Comparison of ENCODE assay signal across 8 mouse cellular contexts in the genomic region with DNA sequence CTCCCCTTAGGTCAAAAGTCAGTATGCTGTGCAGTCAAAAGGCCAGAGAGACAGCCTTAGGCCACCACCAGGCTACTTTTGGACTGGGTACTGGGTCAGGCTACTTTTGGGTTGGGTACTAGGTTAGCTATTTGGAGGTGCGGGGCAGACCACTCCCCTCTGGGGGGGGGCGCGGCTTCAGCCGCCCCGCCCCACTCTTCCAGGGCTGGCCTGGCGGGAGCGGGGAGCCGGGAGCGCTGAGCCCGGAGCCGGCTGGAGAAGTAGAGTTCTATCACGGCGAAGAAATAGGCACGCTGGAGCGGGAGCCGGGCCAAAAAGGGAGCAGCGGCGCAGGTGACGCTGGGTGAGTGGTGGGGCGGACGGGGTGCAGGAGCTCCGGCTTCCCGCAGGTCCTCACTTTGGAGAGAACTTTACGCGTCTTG. TPM values are rescaled to one million over a fixed set of nuclear protein-coding genes. Genes with fewer than 3 reads are reported as not detected.
DNase-seq lines count a peak whose midpoint lies in the region; ATAC-seq and TF ChIP-seq lines count a peak whose summit lies in the region.

No protein-coding gene starts in this region.

- TF ChIP-seq EP300 in liver, embryonic 14.5 days (IDR thresholded peaks at IDR 0.05; ENCODE audit: low read depth) = no peak

- H3K4me2 ChIP-seq in liver, embryonic 14.5 days (ENCODE audit: low read depth) = peak overlapping the region; percentile 90
- H3K4me2 ChIP-seq in neural tube, embryonic 12.5 days (replicated peaks) = peak overlapping the region; percentile 85

- WGBS in liver, embryonic 14.5 days (ENCODE audit: insufficient replicate concordance) = under 1% methylated on average over 25 of the region's 25 CpGs
- under 1% methylated on average over 25 of the region's 25 CpGs for WGBS in neural tube, embryonic 12.5 days

- peaks cover 2% of the 10 kb centered on the region; the same call in 1 of the 2 replicates for H3K27me3 ChIP-seq in liver, embryonic 14.5 days (ENCODE audit: control insufficient read depth, insufficient read depth, low read length)
- H3K27me3 ChIP-seq in neural tube, embryonic 12.5 days (replicated peaks) = no peaks in the 10 kb centered on the region

- no peaks in the 10 kb centered on the region for H3K9me3 ChIP-seq in liver, embryonic 14.5 days (ENCODE audit: control insufficient read depth, low read length)
- no peaks in the 10 kb centered on the region for H3K9me3 ChIP-seq in neural tube, embryonic 12.5 days

- no peak overlapping the region for H3K27ac ChIP-seq in liver, embryonic 14.5 days
- H3K27ac ChIP-seq in neural tube, embryonic 12.5 days = 0 out of 2 replicates have a peak overlapping the region, but pooled peaks have one; percentile 5

- no peak for TF ChIP-seq CTCF in liver, embryonic 14.5 days (IDR thresholded peaks at IDR 0.05; ENCODE audit: low read depth)

- ATAC-seq in cerebellum, adult (ENCODE audit: insufficient number of reproducible peaks, low FRiP score, low TSS enrichment) = no peak
- peak; percentile 43; the same call in 1 of the 2 replicates for ATAC-seq in liver, embryonic 14.5 days (ENCODE audit: insufficient read depth)
- ATAC-seq in neural tube, embryonic 12.5 days (ENCODE audit: low FRiP score, low read depth) = no peak

- peak overlapping the region; percentile 58 for H3K9ac ChIP-seq in liver, embryonic 14.5 days (replicated peaks)
- H3K9ac ChIP-seq in neural tube, embryonic 12.5 days = peak overlapping the region; percentile 86

- peaks cover 3 to 20% of the 10 kb centered on the region in 2 experiments; a peak in 3 of 4 replicates for H3K4me1 ChIP-seq in liver, embryonic 14.5 days (replicated peaks; ENCODE audit: control insufficient read depth in 2 of 2, insufficient read depth in 2 of 2, low read length in 1 of 2)
- peaks cover 61% of the 10 kb centered on the region for H3K4me1 ChIP-seq in neural tube, embryonic 12.5 days

- H3K4me3 ChIP-seq in liver, embryonic 14.5 days (ENCODE audit: insufficient read depth in 1 of 2, low read depth in 2 of 2, low read length in 2 of 2) = peak overlapping the region; percentile 63 to 73
- peak overlapping the region; percentile 69 for H3K4me3 ChIP-seq in neural tube, embryonic 12.5 days

- H3K36me3 ChIP-seq in liver, embryonic 14.5 days (replicated peaks; ENCODE audit: control insufficient read depth, insufficient read depth, low read depth) = peaks cover 2% of the 10 kb centered on the region
- peaks cover 23% of the 10 kb centered on the region for H3K36me3 ChIP-seq in neural tube, embryonic 12.5 days

- DNase-seq in cerebellum, adult 11 months = peak; percentile 68
- DNase-seq in cerebellum, adult 9-11 months = peak; percentile 84
- DNase-seq in gastrocnemius, postnatal 10 days = peak; percentile 76
- DNase-seq in induced T-regulatory cell, adult 2 months (ENCODE audit: low read depth) = peak; percentile 57
- no peak for DNase-seq in liver, embryonic 14.5 days (ENCODE audit: low read depth in 3 of 3, low spot score in 3 of 3)
- no peak for DNase-seq in layer of hippocampus, postnatal 25 days (ENCODE audit: extremely low spot score in 1 of 2, low spot score in 1 of 2)

RNA-seq across cellular contexts. Expression of gene Lzts2, which starts 0.8 kb away (rescaled TPM):
- 10 to 100 TPM; 35.4 to 43.4 TPM for total RNA-seq in gastrocnemius, postnatal 10 days (2021)
- polyA plus RNA-seq in liver, embryonic 14.5 days (2012; rRNA removed) = 4.8 and 6.2 TPM in 2 replicates
- polyA plus RNA-seq in liver, embryonic 14.5 days (2014; fragmentation: Nextera tagmentation; extraction: Ambion mirVana) = 3.7 and 6.0 TPM in 2 replicates
- 68.5 and 70.0 TPM in 2 replicates for polyA plus RNA-seq in neural tube, embryonic 12.5 days (2016; fragmentation: Nextera tagmentation; extraction: Ambion mirVana)
- 10 to 100 TPM; 27.3 to 29.3 TPM for total RNA-seq in layer of hippocampus, postnatal 25 days (2021)

RNA-seq across cellular contexts. Expression of gene Mrpl43, which starts 8.8 kb away (rescaled TPM):
- 10 to 100 TPM; 32.4 to 33.7 TPM for total RNA-seq in gastrocnemius, postnatal 10 days (2021)
- 28.9 and 30.5 TPM in 2 replicates for polyA plus RNA-seq in liver, embryonic 14.5 days (2012; rRNA removed)
- polyA plus RNA-seq in liver, embryonic 14.5 days (2014; fragmentation: Nextera tagmentation; extraction: Ambion mirVana) = 19.6 and 20.5 TPM in 2 replicates
- 82.9 and 83.2 TPM in 2 replicates for polyA plus RNA-seq in neural tube, embryonic 12.5 days (2016; fragmentation: Nextera tagmentation; extraction: Ambion mirVana)
- total RNA-seq in layer of hippocampus, postnatal 25 days (2021) = 10 to 100 TPM; 43.8 to 45.0 TPM

RNA-seq across cellular contexts. Expression of gene Twnk, which starts 9.5 kb away (rescaled TPM):
- total RNA-seq in gastrocnemius, postnatal 10 days (2021) = 10 to 100 TPM; 13.8 to 14.7 TPM
- polyA plus RNA-seq in liver, embryonic 14.5 days (2012; rRNA removed) = 6.0 and 8.0 TPM in 2 replicates
- polyA plus RNA-seq in liver, embryonic 14.5 days (2014; fragmentation: Nextera tagmentation; extraction: Ambion mirVana) = 4.3 TPM in 2 replicates
- polyA plus RNA-seq in neural tube, embryonic 12.5 days (2016; fragmentation: Nextera tagmentation; extraction: Ambion mirVana) = 21.4 and 22.8 TPM in 2 replicates
- 10 to 100 TPM; 15.4 to 15.5 TPM for total RNA-seq in layer of hippocampus, postnatal 25 days (2021)

RNA-seq across cellular contexts. Expression of gene Sema4g, which starts 26.1 kb away (rescaled TPM):
- 1 to 10 TPM; 1.6 TPM for total RNA-seq in gastrocnemius, postnatal 10 days (2021)
- 24.9 and 32.5 TPM in 2 replicates for polyA plus RNA-seq in liver, embryonic 14.5 days (2012; rRNA removed)
- polyA plus RNA-seq in liver, embryonic 14.5 days (2014; fragmentation: Nextera tagmentation; extraction: Ambion mirVana) = 2.6 and 3.3 TPM in 2 replicates
- 10.1 and 10.8 TPM in 2 replicates for polyA plus RNA-seq in neural tube, embryonic 12.5 days (2016; fragmentation: Nextera tagmentation; extraction: Ambion mirVana)
- total RNA-seq in layer of hippocampus, postnatal 25 days (2021) = 10 to 100 TPM; 24.8 to 29.1 TPM

RNA-seq across cellular contexts. Expression of gene Pdzd7, which starts 30.5 kb away (rescaled TPM):
- total RNA-seq in gastrocnemius, postnatal 10 days (2021) = 10 to 100 TPM; 12.4 to 19.5 TPM
- 0.02 and 0.03 TPM in 2 replicates for polyA plus RNA-seq in liver, embryonic 14.5 days (2012; rRNA removed)
- not detected in 2 replicates for polyA plus RNA-seq in liver, embryonic 14.5 days (2014; fragmentation: Nextera tagmentation; extraction: Ambion mirVana)
- 0.63 and 0.72 TPM in 2 replicates for polyA plus RNA-seq in neural tube, embryonic 12.5 days (2016; fragmentation: Nextera tagmentation; extraction: Ambion mirVana)
- 1 to 10 TPM; 1.8 to 2.9 TPM for total RNA-seq in layer of hippocampus, postnatal 25 days (2021)

Comparison
In these comparisons a context has a peak if more than half of its experiments do, and no peak if none do; other contexts are left out.
1. DNase-seq: peak in cerebellum, adult 11 months (single experiment), cerebellum, adult 9-11 months (single experiment), gastrocnemius, postnatal 10 days (single experiment) and induced T-regulatory cell, adult 2 months (single experiment); none in liver, embryonic 14.5 days (0 of 3) and layer of hippocampus, postnatal 25 days (0 of 2).